In genomic region chr12:11221524-11222330, GRCm38 (mm10) we compare ENCODE assay signal across 8 mouse cellular contexts. TPM values are rescaled to one million over a fixed set of nuclear protein-coding genes. Genes with fewer than 3 reads are reported as not detected.
DNase-seq lines count a peak whose midpoint lies in the region; ATAC-seq and TF ChIP-seq lines count a peak whose summit lies in the region.

No protein-coding gene starts in this region.

- H3K9me3 ChIP-seq in lung, embryonic 15.5 days: no peaks in the 10 kb centered on the region
- no peaks in the 10 kb centered on the region for H3K9me3 ChIP-seq in hindbrain, postnatal 0 days (ENCODE audit: low read length)
- no peaks in the 10 kb centered on the region for H3K9me3 ChIP-seq in stomach, embryonic 14.5 days (ENCODE audit: control insufficient read depth, low read depth, low read length)

- WGBS in lung, embryonic 15.5 days: 54% methylated on average over 20 of the region's 20 CpGs
- 42% methylated on average over 20 of the region's 20 CpGs for WGBS in hindbrain, postnatal 0 days
- WGBS in stomach, embryonic 14.5 days: 58% methylated on average over 20 of the region's 20 CpGs

- H3K27me3 ChIP-seq in lung, embryonic 15.5 days: no peaks in the 10 kb centered on the region
- H3K27me3 ChIP-seq in hindbrain, postnatal 0 days (ENCODE audit: insufficient read depth, low read length): no peaks in the 10 kb centered on the region
- no peaks in the 10 kb centered on the region for H3K27me3 ChIP-seq in stomach, embryonic 14.5 days (ENCODE audit: control insufficient read depth, insufficient read depth, low read length)

- no peak overlapping the region; the same call in 1 of the 2 replicates for H3K4me2 ChIP-seq in lung, embryonic 15.5 days
- H3K4me2 ChIP-seq in hindbrain, postnatal 0 days (ENCODE audit: low read depth, low read length): no peak overlapping the region
- H3K4me2 ChIP-seq in stomach, embryonic 14.5 days (replicated peaks; ENCODE audit: low read depth, low read length): no peak overlapping the region

- no peak for TF ChIP-seq CTCF in hindbrain, postnatal 0 days (IDR thresholded peaks at IDR 0.05; ENCODE audit: low read depth)

- no peak overlapping the region for H3K9ac ChIP-seq in lung, embryonic 15.5 days
- H3K9ac ChIP-seq in hindbrain, postnatal 0 days (replicated peaks; ENCODE audit: low read length): no peak overlapping the region
- H3K9ac ChIP-seq in stomach, embryonic 14.5 days (replicated peaks; ENCODE audit: low read depth, low read length): no peak overlapping the region

- no peak overlapping the region for H3K27ac ChIP-seq in lung, embryonic 15.5 days
- peak overlapping the region; percentile 32; the same call in 1 of the 2 replicates for H3K27ac ChIP-seq in hindbrain, postnatal 0 days
- no peak overlapping the region for H3K27ac ChIP-seq in stomach, embryonic 14.5 days (ENCODE audit: low read length)

- peak; percentile 71; the same call in 1 of the 2 replicates for ATAC-seq in lung, embryonic 15.5 days (ENCODE audit: borderline replicate concordance, extremely low read depth, low FRiP score, low TSS enrichment)
- ATAC-seq in hindbrain, postnatal 0 days: peak; percentile 79
- ATAC-seq in stomach, embryonic 14.5 days (ENCODE audit: insufficient number of reproducible peaks, insufficient read depth, low FRiP score, low read depth): peak; percentile 15; the same call in 1 of the 2 replicates
- ATAC-seq in erythroblast, adult 5-6 weeks (replicated peaks; ENCODE audit: low FRiP score, poor library complexity, severe bottlenecking): no peak

- no peak for DNase-seq in lung, adult 18-20 months
- DNase-seq in gastrocnemius, postnatal 14 days: peak; percentile 42
- DNase-seq in hindbrain, postnatal 0 days (ENCODE audit: low spot score): peak; percentile 37
- no peak for DNase-seq in Muller cell, postnatal 12 days (ENCODE audit: inconsistent ontology term)
- no peak for DNase-seq in spleen, postnatal 14 days (ENCODE audit: low spot score in 2 of 2)

- H3K4me3 ChIP-seq in lung, embryonic 15.5 days: no peak overlapping the region
- H3K4me3 ChIP-seq in hindbrain, postnatal 0 days (ENCODE audit: low read length): no peak overlapping the region
- no peak overlapping the region for H3K4me3 ChIP-seq in stomach, embryonic 14.5 days (ENCODE audit: low read depth, low read length)

- intact Hi-C loops in gastrocnemius, postnatal 14 days (cut with DNase I; ENCODE audit: low total_unique reads): no loop called here

- H3K4me1 ChIP-seq in lung, embryonic 15.5 days: peaks cover 2% of the 10 kb centered on the region
- H3K4me1 ChIP-seq in hindbrain, postnatal 0 days (ENCODE audit: insufficient read depth, low read length): no peaks in the 10 kb centered on the region
- H3K4me1 ChIP-seq in stomach, embryonic 14.5 days (ENCODE audit: control insufficient read depth, insufficient read depth, low read length): no peaks in the 10 kb centered on the region

- H3K36me3 ChIP-seq in lung, embryonic 15.5 days: no peaks in the 10 kb centered on the region
- H3K36me3 ChIP-seq in hindbrain, postnatal 0 days (ENCODE audit: insufficient read depth, low read length): no peaks in the 10 kb centered on the region
- no peaks in the 10 kb centered on the region for H3K36me3 ChIP-seq in stomach, embryonic 14.5 days (ENCODE audit: control insufficient read depth, insufficient read depth, low read length)

RNA-seq across cellular contexts. Expression of gene Msgn1, which starts 13.0 kb away (rescaled TPM):
- not detected in 2 replicates for polyA plus RNA-seq in lung, embryonic 15.5 days (2015; fragmentation: Nextera tagmentation; extraction: Ambion mirVana)
- not detected for total RNA-seq in gastrocnemius, postnatal 14 days (2021)
- total RNA-seq in hindbrain, postnatal 0 days (2014; rRNA removed): not detected in 2 replicates
- polyA plus RNA-seq in hindbrain, postnatal 0 days (2015; fragmentation: Nextera tagmentation; extraction: Ambion mirVana): not detected in 2 replicates
- polyA plus RNA-seq in stomach, embryonic 14.5 days (2014; fragmentation: Nextera tagmentation; extraction: Ambion mirVana): not detected in 2 replicates
- total RNA-seq in erythroblast, adult 5-6 weeks (2015; ENCODE audit: low replicate concordance): not detected in 2 replicates
- total RNA-seq in erythroblast, adult 5-6 weeks (2017; ENCODE audit: low replicate concordance): not detected in 2 replicates

RNA-seq across cellular contexts. Expression of gene Gen1, which starts 43.9 kb away (rescaled TPM):
- 11.7 and 11.9 TPM in 2 replicates for polyA plus RNA-seq in lung, embryonic 15.5 days (2015; fragmentation: Nextera tagmentation; extraction: Ambion mirVana)
- total RNA-seq in gastrocnemius, postnatal 14 days (2021): 1 to 10 TPM; 2.5 TPM
- 1.7 and 3.1 TPM in 2 replicates for total RNA-seq in hindbrain, postnatal 0 days (2014; rRNA removed)
- polyA plus RNA-seq in hindbrain, postnatal 0 days (2015; fragmentation: Nextera tagmentation; extraction: Ambion mirVana): 1.0 and 2.2 TPM in 2 replicates
- 11.4 and 15.9 TPM in 2 replicates for polyA plus RNA-seq in stomach, embryonic 14.5 days (2014; fragmentation: Nextera tagmentation; extraction: Ambion mirVana)
- 16.5 and 17.9 TPM in 2 replicates for total RNA-seq in erythroblast, adult 5-6 weeks (2015; ENCODE audit: low replicate concordance)
- 38.1 and 55.8 TPM in 2 replicates for total RNA-seq in erythroblast, adult 5-6 weeks (2017; ENCODE audit: low replicate concordance)

RNA-seq across cellular contexts. Expression of gene Smc6, which starts 44.0 kb away (rescaled TPM):
- 153 and 155 TPM in 2 replicates for polyA plus RNA-seq in lung, embryonic 15.5 days (2015; fragmentation: Nextera tagmentation; extraction: Ambion mirVana)
- 10 to 100 TPM; 30.4 to 36.0 TPM for total RNA-seq in gastrocnemius, postnatal 14 days (2021)
- total RNA-seq in hindbrain, postnatal 0 days (2014; rRNA removed): 14.1 and 22.1 TPM in 2 replicates
- 115 and 129 TPM in 2 replicates for polyA plus RNA-seq in hindbrain, postnatal 0 days (2015; fragmentation: Nextera tagmentation; extraction: Ambion mirVana)
- 135 and 152 TPM in 2 replicates for polyA plus RNA-seq in stomach, embryonic 14.5 days (2014; fragmentation: Nextera tagmentation; extraction: Ambion mirVana)
- total RNA-seq in erythroblast, adult 5-6 weeks (2015; ENCODE audit: low replicate concordance): 24.9 and 92.4 TPM in 2 replicates
- 69.2 and 192 TPM in 2 replicates for total RNA-seq in erythroblast, adult 5-6 weeks (2017; ENCODE audit: low replicate concordance)

Comparison
In these comparisons a context has a peak if more than half of its experiments do, and no peak if none do; other contexts are left out.
1. DNase-seq: peak in gastrocnemius, postnatal 14 days (single experiment) and hindbrain, postnatal 0 days (single experiment); none in lung, adult 18-20 months (0 of 2), Muller cell, postnatal 12 days (single experiment) and spleen, postnatal 14 days (0 of 2).